Mouse (Mus musculus) kidney, embryonic 14.5 days (tissue): ENCODE results near the gene Hdac11. TPM values are rescaled to one million over a fixed set of nuclear protein-coding genes. Genes with fewer than 3 reads are reported as not detected.
A peak's percentile ranks its signal among the peaks of the same experiment; 100 is the strongest.

Experiments
- ATAC-seq: fragments of 200-750 bp; cut with Nextera tagmentation; 2 replicates; pipeline ENCODE4 v1.8.0; 2017; ENCODE audit warnings: moderate number of reproducible peaks, mild to moderate bottlenecking, moderate TSS enrichment, moderate library complexity; ENCODE audit not compliant: low FRiP score, low TSS enrichment
- H3K27ac ChIP-seq: fragments of 300-500 bp; sonication (generic); 2 replicates; pipeline ENCODE4 v1.5.1; 2014; ENCODE audit warnings: low read depth, mild to moderate bottlenecking, low read length, moderate library complexity, mixed read lengths
- H3K27me3 ChIP-seq: fragments of 300-500 bp; sonication (generic); 2 replicates; pipeline ENCODE4 v1.6.1; 2014; ENCODE audit warnings: mild to moderate bottlenecking, low read length; ENCODE audit not compliant: control insufficient read depth, insufficient read depth
- H3K36me3 ChIP-seq: fragments of 300-500 bp; sonication (generic); 2 replicates; pipeline ENCODE4 v1.6.1; 2014; ENCODE audit warnings: low read length, mixed read lengths; ENCODE audit not compliant: control insufficient read depth, insufficient read depth
- H3K4me1 ChIP-seq: fragments of 300-500 bp; sonication (generic); 2 replicates; pipeline ENCODE4 v1.6.1; 2014; ENCODE audit warnings: low read length, mixed read lengths; ENCODE audit not compliant: control insufficient read depth, insufficient read depth
- H3K4me2 ChIP-seq: fragments of 300-500 bp; sonication (generic); replicated peaks from 2 replicates; pipeline ENCODE4 v1.6.1; 2014; ENCODE audit warnings: low read depth, mild to moderate bottlenecking, low read length
- H3K4me3 ChIP-seq: fragments of 300-500 bp; sonication (generic); 2 replicates; pipeline ENCODE4 v1.5.1; 2014; ENCODE audit warnings: mild to moderate bottlenecking, low read length
- H3K9ac ChIP-seq: fragments of 300-500 bp; sonication (generic); 2 replicates; pipeline ENCODE4 v1.6.1; 2014; ENCODE audit warnings: low read depth, mild to moderate bottlenecking, low read length, moderate library complexity
- H3K9me3 ChIP-seq: fragments of 300-500 bp; sonication (generic); 2 replicates; pipeline ENCODE4 v1.6.1; 2016; ENCODE audit warnings: low read length; ENCODE audit not compliant: control insufficient read depth
- WGBS: fragments of 180-500 bp; shearing (Covaris S2); extraction: QIAGEN DNeasy Blood & Tissue Kit; methylation state at CpG from one replicate; pipeline ENCODE4 v1.1.7; 2014; 5-methylcytosine and 5-hydroxymethylcytosine counted together
- polyA plus RNA-seq: library from polyadenylated mRNA; unstranded; fragments of >200 nt; fragmentation: Nextera tagmentation; extraction: Ambion mirVana; gene quantifications from 2 replicates; pipeline ENCODE4 v1.2.1, GENCODE M21; 2014

Gene Hdac11
- polyA plus RNA-seq, 1 experiment from 2014 or later, result 14.1 TPM

DNA sequence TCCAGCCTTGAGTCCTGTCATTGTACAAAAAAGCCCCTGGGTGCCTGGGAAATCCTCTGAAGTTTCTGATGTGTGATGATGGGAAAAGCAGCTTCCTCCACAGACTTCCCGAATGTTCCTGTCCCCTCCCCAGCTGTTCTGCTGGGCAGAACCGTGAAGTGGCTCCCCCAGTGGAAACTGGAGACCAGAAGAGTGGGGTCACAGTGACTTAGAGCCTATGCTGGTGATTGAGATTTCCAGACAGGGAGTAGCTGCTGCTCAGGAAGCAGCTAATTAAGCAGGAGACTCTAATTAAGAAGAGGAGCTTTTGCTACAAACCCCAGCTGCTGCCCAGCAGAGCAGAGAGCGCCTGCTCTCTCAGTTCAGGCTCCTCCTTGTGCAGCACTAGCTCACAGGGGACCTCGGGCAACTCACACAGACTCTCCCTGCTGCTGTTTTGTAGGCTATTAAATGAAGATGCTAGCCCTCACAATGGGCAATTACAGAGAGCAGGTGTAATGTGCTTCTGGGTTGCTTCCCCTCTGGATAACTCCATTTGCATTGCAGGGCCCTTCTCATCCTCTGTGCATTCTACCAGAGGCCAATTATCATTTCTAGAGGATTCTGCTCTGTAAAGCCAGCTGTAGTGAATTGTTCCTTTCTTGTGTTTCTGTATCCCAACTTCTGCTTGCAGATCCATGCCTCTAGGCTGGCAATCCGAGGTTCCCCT is 9.9 kb upstream of the Hdac11 start:
- Histone ChIP-seq H3K4me1 (peaks cover 17% of the 10 kb centered on the region; the same call in 1 of the 2 replicates), H3K4me3 (no peak overlapping the region), H3K9me3 (no peaks in the 10 kb centered on the region; the same call in 1 of the 2 replicates), H3K27me3 (no peaks in the 10 kb centered on the region), H3K27ac (peak overlapping the region; percentile 62), H3K4me2 (no peak overlapping the region), H3K9ac (no peak overlapping the region), H3K36me3 (no peaks in the 10 kb centered on the region)
- ATAC-seq, result peak; percentile 53; the same call in 1 of the 2 replicates
- WGBS, result 14% methylated on average over 5 of the region's 5 CpGs

GRCm38 (mm10) chr6:91147152-91147770 is 9.2 kb upstream of the Hdac11 start:
- no peak overlapping the region for H3K4me2 ChIP-seq
- H3K9ac ChIP-seq, result no peak overlapping the region
- peaks cover 17% of the 10 kb centered on the region; the same call in 1 of the 2 replicates for H3K4me1 ChIP-seq
- H3K4me3 ChIP-seq, result no peak overlapping the region
- H3K27me3 ChIP-seq, result no peaks in the 10 kb centered on the region
- no peaks in the 10 kb centered on the region; the same call in 1 of the 2 replicates for H3K9me3 ChIP-seq
- WGBS, result 71% methylated on average over 2 of the region's 2 CpGs
- peak; percentile 38; the same call in 1 of the 2 replicates for ATAC-seq
- H3K36me3 ChIP-seq, result no peaks in the 10 kb centered on the region
- no peak overlapping the region for H3K27ac ChIP-seq

DNA sequence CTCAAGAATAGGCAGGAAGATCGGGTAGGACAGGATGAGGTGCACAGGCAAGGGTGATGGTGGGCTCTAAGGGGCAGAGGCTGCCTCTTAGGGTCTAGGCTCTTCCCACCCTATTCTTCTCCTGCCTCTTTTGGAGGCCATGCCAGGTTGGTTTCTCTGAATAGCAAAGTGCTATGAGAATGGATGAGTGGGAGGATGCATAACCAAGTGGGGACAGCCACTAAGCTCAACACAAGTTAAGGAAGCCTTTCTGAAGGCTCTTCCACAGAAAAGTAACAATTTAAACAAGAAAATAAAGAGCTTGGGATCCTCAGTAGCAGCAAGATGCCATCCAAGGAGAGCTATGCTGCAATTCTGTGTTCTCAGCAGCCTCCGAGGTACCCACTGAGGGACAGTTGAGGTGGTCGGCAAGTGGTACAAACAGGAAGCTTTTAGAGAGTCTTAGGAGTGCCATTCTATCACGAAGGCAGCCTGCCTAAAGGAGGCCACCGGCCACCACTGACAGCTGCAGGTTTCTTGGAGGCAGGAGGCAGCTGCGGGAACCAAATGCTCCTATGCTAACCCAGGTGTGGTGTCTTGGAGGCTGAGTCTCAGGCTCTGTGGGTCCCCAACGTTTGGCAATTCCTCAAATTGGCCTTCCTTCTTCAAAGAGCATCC is 3.4 kb upstream of the Hdac11 start:
- Histone ChIP-seq H3K9ac (no peak overlapping the region), H3K36me3 (no peaks in the 10 kb centered on the region), H3K9me3 (no peaks in the 10 kb centered on the region), H3K4me1 (peaks cover 8% of the 10 kb centered on the region), H3K27ac (no peak overlapping the region), H3K4me3 (no peak overlapping the region), H3K4me2 (no peak overlapping the region), H3K27me3 (no peaks in the 10 kb centered on the region)
- ATAC-seq, result no peak
- WGBS, result 36% methylated on average over 7 of the region's 7 CpGs

DNA sequence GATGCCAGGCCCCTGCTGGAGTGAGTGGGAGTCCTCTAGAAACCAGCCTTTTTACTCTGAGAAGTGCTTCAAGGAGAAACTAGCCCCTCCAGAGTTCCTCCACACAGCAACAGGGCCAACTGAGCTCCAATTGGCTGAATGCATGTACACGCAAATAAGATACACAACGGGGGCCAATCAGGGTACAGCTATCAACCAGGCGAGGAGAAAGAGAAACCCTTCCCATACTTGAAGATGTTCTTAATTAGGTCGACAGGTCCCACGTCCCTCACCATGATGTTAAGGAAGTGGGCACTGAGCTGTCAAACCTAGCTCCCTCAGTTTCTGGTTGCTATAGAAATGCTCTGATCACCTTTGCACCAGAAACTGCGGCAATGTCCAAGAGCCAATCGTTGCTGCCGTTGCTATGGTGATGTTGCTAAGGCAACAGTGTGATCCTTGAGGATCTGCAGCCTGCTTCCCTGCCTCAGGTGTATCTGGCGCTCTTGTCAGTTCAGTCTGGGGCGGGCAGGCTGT is 2.9 kb upstream of the Hdac11 start:
- Histone ChIP-seq H3K27me3 (no peaks in the 10 kb centered on the region), H3K9ac (no peak overlapping the region), H3K4me2 (peak overlapping the region; percentile 23; the same call in 1 of the 2 replicates), H3K9me3 (no peaks in the 10 kb centered on the region), H3K4me1 (peaks cover 10% of the 10 kb centered on the region), H3K4me3 (peak overlapping the region; percentile 17; the same call in 1 of the 2 replicates), H3K36me3 (no peaks in the 10 kb centered on the region), H3K27ac (no peak overlapping the region)
- 3% methylated on average over 10 of the region's 10 CpGs for WGBS
- ATAC-seq, result peak; percentile 21; the same call in 1 of the 2 replicates

GRCm38 (mm10) chr6:91154685-91155084 is 1.8 kb upstream of the Hdac11 start:
- no peak overlapping the region for H3K27ac ChIP-seq
- no peak overlapping the region for H3K9ac ChIP-seq
- no peaks in the 10 kb centered on the region for H3K36me3 ChIP-seq
- no peak for ATAC-seq
- H3K4me2 ChIP-seq, result no peak overlapping the region
- H3K27me3 ChIP-seq, result no peaks in the 10 kb centered on the region
- WGBS, result 70% methylated on average over 4 of the region's 4 CpGs
- H3K4me1 ChIP-seq, result peaks cover 17% of the 10 kb centered on the region
- no peaks in the 10 kb centered on the region for H3K9me3 ChIP-seq
- H3K4me3 ChIP-seq, result no peak overlapping the region

GRCm38 (mm10) chr6:91155286-91155685 is 1.2 kb upstream of the Hdac11 start:
- 68% methylated on average over 3 of the region's 3 CpGs for WGBS
- H3K27ac ChIP-seq, result no peak overlapping the region
- H3K27me3 ChIP-seq, result no peaks in the 10 kb centered on the region

GRCm38 (mm10) chr6:91156062-91156461 is 403 bp upstream of the Hdac11 start:
- H3K9ac ChIP-seq, result no peak overlapping the region
- H3K9me3 ChIP-seq, result no peaks in the 10 kb centered on the region
- H3K36me3 ChIP-seq, result no peaks in the 10 kb centered on the region
- no peak for ATAC-seq
- WGBS, result 28% methylated on average over 4 of the region's 4 CpGs
- H3K4me3 ChIP-seq, result peak overlapping the region; percentile 66
- no peak overlapping the region for H3K27ac ChIP-seq
- peaks cover 20% of the 10 kb centered on the region for H3K4me1 ChIP-seq
- H3K4me2 ChIP-seq, result peak overlapping the region; percentile 80; the same call in 1 of the 2 replicates
- no peaks in the 10 kb centered on the region for H3K27me3 ChIP-seq

More at GRCm38 (mm10) chr6:91155286-91155685, 1.2 kb upstream of the Hdac11 start:
- Histone ChIP-seq H3K9ac (no peak overlapping the region), H3K9me3 (no peaks in the 10 kb centered on the region), H3K4me1 (peaks cover 17% of the 10 kb centered on the region), H3K36me3 (no peaks in the 10 kb centered on the region), H3K4me2 (no peak overlapping the region), H3K4me3 (no peak overlapping the region)
- no peak for ATAC-seq

- Histone ChIP-seq H3K9ac (peak overlapping the region; percentile 72), H3K4me2 (peak overlapping the region; percentile 80), H3K27ac (peak overlapping the region; percentile 71), H3K27me3 (no peaks in the 10 kb centered on the region), H3K36me3 (no peaks in the 10 kb centered on the region), H3K4me1 (peaks cover 20% of the 10 kb centered on the region), H3K4me3 (peak overlapping the region; percentile 66), H3K9me3 (no peaks in the 10 kb centered on the region)
- no peak for ATAC-seq
- WGBS, result 44% methylated on average over 6 of the region's 6 CpGs
Observed at GRCm38 (mm10) chr6:91157237-91157570, 739 bp downstream of the Hdac11 start.
